Mouse (Mus musculus) testis, adult 2 months (tissue): ENCODE measurements at regions not wholly inside any gene's neighbourhood (a gene's known extent, or its start where the extent isn't known, plus 50 kb on each side); places are given as distances from the start of the nearest gene placed in this dataset.

ENCODE experiments used
- H3K27ac ChIP-seq: fragments of 200-500 bp; 2 replicates; pipeline ENCODE4 v1.5.1; 2012; ENCODE audit warnings: low read depth, low read length; ENCODE audit not compliant: control insufficient read depth, insufficient read depth
- H3K27me3 ChIP-seq: fragments of 200-500 bp; 2 replicates; pipeline ENCODE4 v1.6.1; 2012; ENCODE audit warnings: mild to moderate bottlenecking, low read length, moderate library complexity; ENCODE audit not compliant: control insufficient read depth, insufficient read depth
- H3K36me3 ChIP-seq: fragments of 200-500 bp; 2 replicates; pipeline ENCODE4 v1.6.1; 2012; ENCODE audit warnings: mild to moderate bottlenecking, low read length; ENCODE audit not compliant: control insufficient read depth, insufficient read depth
- H3K4me1 ChIP-seq: fragments of 200-500 bp; 2 replicates; pipeline ENCODE4 v1.6.1; 2012; ENCODE audit warnings: low read length; ENCODE audit not compliant: control insufficient read depth, insufficient read depth
- H3K4me3 ChIP-seq: fragments of 200-500 bp; 2 replicates; pipeline ENCODE4 v1.5.1; 2012; ENCODE audit warnings: low read depth, mild to moderate bottlenecking, low read length, moderate library complexity, mixed read lengths; ENCODE audit not compliant: control insufficient read depth
- CTCF ChIP-seq: fragments of 200-500 bp; IDR thresholded peaks from 2 replicates; pipeline ENCODE4 v1.5.1; 2012; ENCODE audit warnings: low read depth, mild to moderate bottlenecking, inconsistent platforms, low read length, moderate library complexity; ENCODE audit not compliant: control insufficient read depth, insufficient read depth, insufficient replicate concordance
- POLR2A ChIP-seq: fragments of 200-500 bp; IDR thresholded peaks from 2 replicates; pipeline ENCODE4 v1.6.1; 2012; ENCODE audit warnings: low read depth, mild to moderate bottlenecking, inconsistent platforms, low read length, moderate library complexity; ENCODE audit not compliant: control insufficient read depth

DNA sequence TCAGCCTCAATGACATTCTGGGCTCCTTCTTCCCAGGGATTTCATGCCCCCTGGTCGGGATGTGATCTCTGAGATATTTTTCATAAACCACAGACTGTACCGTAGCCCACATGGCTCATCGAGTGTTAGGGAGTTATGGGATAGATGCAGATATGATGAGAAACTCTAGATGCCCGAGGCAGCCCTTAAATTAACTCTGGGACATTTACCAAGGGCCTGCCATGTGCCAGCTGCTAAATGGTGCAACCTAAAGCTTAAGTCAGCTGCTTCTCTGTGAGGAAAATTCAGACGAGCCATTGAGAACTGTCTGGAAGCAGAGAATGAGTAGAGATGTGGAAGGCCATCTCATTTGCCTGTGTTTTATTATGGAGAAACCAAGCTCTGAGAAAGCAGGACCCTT, 282.6 kb upstream of the Eif4g2 start:
- H3K36me3 ChIP-seq, result no peaks in the 10 kb centered on the region
- H3K27ac ChIP-seq, result no peak overlapping the region
- H3K4me1 ChIP-seq, result no peaks in the 10 kb centered on the region
- no peak for TF ChIP-seq CTCF
- H3K4me3 ChIP-seq, result no peak overlapping the region
- H3K27me3 ChIP-seq, result no peaks in the 10 kb centered on the region

DNA sequence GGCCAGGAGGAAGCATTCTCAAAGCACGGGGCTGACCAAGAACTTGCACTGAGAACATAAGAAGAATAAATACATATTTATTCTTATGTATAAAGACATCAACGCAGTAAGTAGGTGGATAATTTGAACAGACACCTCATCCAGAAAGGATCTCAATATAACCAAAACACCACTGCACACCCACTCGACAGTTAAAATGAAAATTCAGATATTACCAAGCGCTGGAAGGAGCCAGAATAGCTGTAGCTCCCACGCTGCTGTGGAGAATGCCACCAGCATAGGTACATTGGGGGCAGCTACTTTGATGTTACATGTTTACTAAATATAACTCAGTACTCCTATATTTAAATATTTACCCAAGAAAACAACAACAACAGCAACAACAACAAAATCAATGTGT, 280.4 kb upstream of the Eif4g2 start:
- Histone ChIP-seq H3K4me1 (no peaks in the 10 kb centered on the region), H3K4me3 (no peak overlapping the region), H3K36me3 (no peaks in the 10 kb centered on the region), H3K27ac (no peak overlapping the region), H3K27me3 (no peaks in the 10 kb centered on the region)
- TF ChIP-seq CTCF (no peak), POLR2A (no peak)

DNA sequence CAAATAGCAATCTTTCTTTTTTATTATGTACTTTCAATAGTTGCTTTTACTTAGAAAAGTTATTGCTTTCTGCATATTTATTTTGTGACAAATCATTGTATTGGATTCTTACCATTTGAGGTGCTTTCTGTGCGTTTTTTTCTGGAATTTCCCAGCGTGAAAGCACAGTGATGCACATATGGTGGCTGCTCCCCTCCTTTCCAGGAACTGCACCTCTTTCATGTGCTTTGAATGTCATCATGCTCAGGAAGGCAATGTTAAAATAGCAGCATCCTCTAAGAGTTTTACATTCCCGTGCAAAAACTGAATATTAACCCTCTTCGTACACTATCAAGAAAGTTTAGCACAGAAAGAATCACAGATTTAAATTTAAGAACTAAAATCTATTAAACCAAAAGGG, 279.8 kb upstream of the Eif4g2 start:
- no peaks in the 10 kb centered on the region for H3K27me3 ChIP-seq
- H3K4me3 ChIP-seq, result no peak overlapping the region
- no peak overlapping the region for H3K27ac ChIP-seq
- H3K36me3 ChIP-seq, result no peaks in the 10 kb centered on the region
- no peak for TF ChIP-seq POLR2A
- TF ChIP-seq CTCF, result no peak
- no peaks in the 10 kb centered on the region for H3K4me1 ChIP-seq

DNA sequence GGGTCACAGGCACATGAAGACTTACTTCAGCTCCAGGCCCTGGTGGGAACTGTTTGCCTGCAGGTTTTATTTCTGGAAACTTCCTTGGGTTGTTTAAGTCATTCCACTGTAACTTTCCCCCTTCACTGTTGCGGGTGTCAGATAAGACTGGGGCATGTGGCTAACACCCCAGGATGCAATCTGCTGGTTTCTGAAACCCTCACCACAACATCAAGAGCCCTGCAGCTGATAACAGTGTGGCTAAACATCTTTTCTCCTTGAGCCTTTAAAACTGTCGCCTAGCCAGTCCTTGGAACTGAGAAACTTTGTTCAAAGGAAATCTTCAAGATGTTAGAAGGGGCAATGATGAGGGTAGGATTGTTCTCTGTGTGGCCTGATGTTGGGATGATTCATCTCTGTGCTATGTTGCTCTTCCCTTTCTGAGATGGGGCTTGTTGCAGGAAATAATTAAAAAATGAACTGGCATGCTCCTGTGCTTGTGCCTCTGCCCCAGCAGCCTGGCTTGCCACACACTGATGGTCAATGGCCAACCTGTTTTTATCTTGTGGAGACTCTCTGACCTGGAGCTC, 272.3 kb upstream of the Eif4g2 start:
- TF ChIP-seq POLR2A, result no peak
- Histone ChIP-seq H3K36me3 (no peaks in the 10 kb centered on the region), H3K27me3 (no peaks in the 10 kb centered on the region), H3K27ac (no peak overlapping the region), H3K4me1 (no peaks in the 10 kb centered on the region), H3K4me3 (no peak overlapping the region)

DNA sequence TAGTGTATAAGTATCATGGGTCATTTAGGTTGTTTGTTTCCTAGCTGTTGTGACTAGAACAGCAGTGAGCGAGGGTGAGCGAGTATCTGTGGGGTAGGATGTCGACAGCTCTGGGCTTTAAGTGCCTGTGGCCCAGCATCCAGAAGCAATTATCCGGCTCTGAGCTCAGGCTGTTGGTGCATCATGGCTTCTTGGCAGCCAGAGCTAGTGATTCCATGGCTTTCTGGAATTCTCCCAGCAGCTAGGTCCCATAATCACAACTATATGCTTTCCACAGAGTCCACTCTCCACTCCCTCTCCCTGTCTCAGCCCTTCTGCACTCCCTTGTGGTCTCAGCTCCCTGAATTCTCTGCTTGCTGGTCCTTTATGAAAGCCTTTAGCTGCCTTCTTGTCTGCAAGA, 271.2 kb upstream of the Eif4g2 start:
- Histone ChIP-seq H3K4me1 (no peaks in the 10 kb centered on the region), H3K27ac (no peak overlapping the region)

DNA sequence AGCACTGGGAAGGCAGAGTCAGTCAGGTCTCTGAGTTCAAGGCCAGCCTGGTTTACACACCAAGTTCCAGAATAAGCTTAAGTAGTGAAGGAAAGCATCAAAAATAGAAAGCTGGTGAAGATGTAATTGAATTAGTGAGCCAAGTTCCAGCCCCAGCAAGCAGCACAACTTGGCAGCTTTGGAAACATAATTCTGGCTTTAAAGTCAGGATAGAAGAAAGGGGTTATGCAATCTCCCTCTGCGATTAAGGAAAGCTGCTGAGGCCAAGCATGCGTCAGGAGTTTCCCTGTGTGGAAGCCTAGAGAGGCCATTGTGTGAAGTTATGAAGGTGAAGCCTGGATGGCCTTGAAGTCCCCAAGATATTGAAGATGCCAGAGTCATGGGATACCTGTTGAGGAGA, 269.3 kb upstream of the Eif4g2 start:
- no peak overlapping the region for H3K4me3 ChIP-seq
- TF ChIP-seq CTCF, result no peak
- no peak for TF ChIP-seq POLR2A
- H3K4me1 ChIP-seq, result no peaks in the 10 kb centered on the region
- H3K27ac ChIP-seq, result no peak overlapping the region
- H3K36me3 ChIP-seq, result no peaks in the 10 kb centered on the region
- H3K27me3 ChIP-seq, result no peaks in the 10 kb centered on the region

More for the DNA sequence above, 271.2 kb upstream of the Eif4g2 start:
- no peaks in the 10 kb centered on the region for H3K27me3 ChIP-seq
- H3K36me3 ChIP-seq, result no peaks in the 10 kb centered on the region
- no peak overlapping the region for H3K4me3 ChIP-seq
- no peak for TF ChIP-seq CTCF
- TF ChIP-seq POLR2A, result no peak

DNA sequence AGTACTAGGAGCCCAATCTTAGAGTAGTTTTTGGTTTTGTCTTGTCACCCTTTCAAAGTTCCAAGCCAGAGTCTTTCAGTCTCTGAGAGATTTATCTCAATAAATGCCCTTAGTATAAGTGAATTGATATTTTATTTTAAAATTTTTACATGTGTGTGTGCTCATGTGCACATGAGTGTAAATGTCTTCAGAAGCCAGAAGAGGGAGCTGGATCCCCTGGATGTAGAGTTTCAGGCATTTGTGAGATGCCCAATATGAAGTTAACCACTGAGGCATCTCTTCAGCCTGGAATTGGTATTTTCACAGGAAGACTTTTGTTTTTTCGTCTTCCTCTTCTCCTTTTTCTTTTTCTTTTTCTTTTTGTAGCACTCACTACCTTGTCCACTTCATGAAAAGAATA, 262.3 kb upstream of the Eif4g2 start:
- no peak for TF ChIP-seq POLR2A
- TF ChIP-seq CTCF, result no peak

DNA sequence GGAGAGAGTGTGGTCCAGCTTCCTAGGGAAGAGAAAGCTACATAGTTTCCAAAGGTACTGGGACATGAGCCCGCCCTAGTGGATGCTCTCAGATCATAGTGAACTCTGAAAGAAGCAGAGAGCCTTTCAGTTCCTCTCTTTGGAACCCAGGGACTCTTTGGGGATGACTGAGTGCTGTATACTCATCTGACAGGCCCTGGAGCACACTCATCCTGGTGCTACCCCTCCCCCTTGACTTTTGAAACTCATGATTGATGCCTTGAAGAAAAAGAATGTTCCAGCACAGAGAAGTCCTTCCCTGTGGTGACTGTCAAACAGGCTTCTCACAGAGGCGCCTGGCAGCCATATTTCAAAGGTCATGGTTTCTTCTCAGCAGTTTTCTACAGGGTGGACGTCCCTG, 254.2 kb upstream of the Eif4g2 start:
- peaks cover 10% of the 10 kb centered on the region; the same call in 1 of the 2 replicates for H3K4me1 ChIP-seq
- no peak overlapping the region for H3K27ac ChIP-seq
- H3K36me3 ChIP-seq, result no peaks in the 10 kb centered on the region
- H3K4me3 ChIP-seq, result no peak overlapping the region
- TF ChIP-seq CTCF (no peak), POLR2A (no peak)
- no peaks in the 10 kb centered on the region for H3K27me3 ChIP-seq

More for the DNA sequence above, 262.3 kb upstream of the Eif4g2 start:
- no peaks in the 10 kb centered on the region for H3K4me1 ChIP-seq
- H3K36me3 ChIP-seq, result no peaks in the 10 kb centered on the region
- H3K27me3 ChIP-seq, result no peaks in the 10 kb centered on the region
- no peak overlapping the region for H3K27ac ChIP-seq
- no peak overlapping the region for H3K4me3 ChIP-seq

DNA sequence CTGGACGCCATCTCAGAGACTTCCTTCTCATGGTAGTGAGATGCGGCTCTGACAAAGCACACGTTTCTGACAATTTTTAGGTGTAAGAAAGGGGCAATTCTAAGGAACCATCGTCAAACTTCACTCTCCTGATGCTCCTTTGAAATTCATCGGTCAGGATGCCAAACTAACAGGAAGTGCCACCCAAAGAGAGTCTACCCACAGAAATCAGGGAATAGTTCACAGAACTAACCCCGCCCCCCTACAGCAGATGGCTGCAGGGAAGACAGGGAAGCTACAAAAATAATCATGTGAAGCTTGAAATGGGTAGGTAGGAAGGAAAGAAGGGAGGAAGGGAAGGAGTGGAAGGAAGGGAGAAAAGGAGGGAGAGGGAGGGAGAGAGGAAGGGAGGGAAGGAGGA, 240.1 kb upstream of the Eif4g2 start:
- no peaks in the 10 kb centered on the region for H3K36me3 ChIP-seq
- TF ChIP-seq POLR2A (no peak), CTCF (no peak)
- no peak overlapping the region for H3K27ac ChIP-seq
- no peak overlapping the region for H3K4me3 ChIP-seq
- no peaks in the 10 kb centered on the region for H3K4me1 ChIP-seq
- H3K27me3 ChIP-seq, result no peaks in the 10 kb centered on the region
